Mouse (Mus musculus): Measurements from ENCODE around the gene Ssh2. TPM values are rescaled to one million over a fixed set of nuclear protein-coding genes. Genes with fewer than 3 reads are reported as not detected.

Ssh2 gene
- polyA plus RNA-seq, 1 experiment from 2014 or later: 7.7 TPM

DNA sequence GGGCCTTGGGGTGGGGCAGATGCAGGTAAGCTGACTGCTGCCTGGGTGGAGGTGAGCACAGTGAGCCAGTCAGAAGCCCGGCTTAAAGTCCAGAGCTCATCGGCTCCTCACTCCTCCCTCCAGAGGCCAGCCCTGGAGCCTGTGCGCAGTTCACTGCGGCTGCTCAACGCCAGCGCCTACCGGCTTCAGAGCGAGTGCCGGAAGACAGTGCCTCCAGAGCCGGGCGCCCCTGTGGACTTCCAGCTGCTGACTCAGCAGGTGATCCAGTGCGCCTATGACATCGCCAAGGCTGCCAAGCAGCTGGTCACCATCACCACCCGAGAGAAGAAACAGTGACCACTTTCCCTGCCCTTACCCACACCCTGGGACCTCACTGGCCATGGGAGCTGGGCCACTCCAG, 290.2 kb downstream of the Ssh2 start:
- Histone ChIP-seq H3K36me3 (peaks cover 91% of the 10 kb centered on the region), H3K27me3 (ENCODE audit: low read depth, poor library complexity, severe bottlenecking) (peaks cover 22% of the 10 kb centered on the region), H3K9me3 (replicated peaks) (no peaks in the 10 kb centered on the region), H3K27ac (replicated peaks) (no peak overlapping the region), H3K4me3 (no peak overlapping the region), H3K4me1 (peaks cover 21% of the 10 kb centered on the region)
- DNase-seq (ENCODE audit: low spot score): no peak
- WGBS: 85% methylated on average over 14 of the region's 14 CpGs

DNA sequence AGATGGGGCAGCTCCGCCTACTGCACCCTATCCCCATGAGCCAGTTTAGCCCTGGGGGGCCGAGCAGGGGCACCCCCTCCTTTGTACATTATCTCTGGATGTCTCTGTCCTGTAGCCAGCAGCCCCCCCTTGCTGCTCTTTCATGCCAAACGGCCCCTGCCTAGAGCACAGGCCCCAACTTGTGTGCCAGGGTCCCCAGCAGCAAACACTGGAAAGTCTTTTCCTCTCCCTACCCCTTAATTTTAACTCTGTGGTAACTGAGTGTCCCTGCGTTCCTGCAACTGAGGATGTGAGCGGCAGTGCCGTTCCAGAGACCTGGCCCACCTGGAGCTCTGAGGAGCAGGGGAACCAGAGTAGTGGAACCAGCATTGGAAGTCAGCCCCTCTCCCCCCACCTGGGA, 290.9 kb downstream of the Ssh2 start:
- no peaks in the 10 kb centered on the region for H3K9me3 ChIP-seq (replicated peaks)
- 82% methylated on average over 6 of the region's 6 CpGs for WGBS
- DNase-seq (ENCODE audit: low spot score): no peak
- no peak overlapping the region for H3K27ac ChIP-seq (replicated peaks)
- peaks cover 84% of the 10 kb centered on the region for H3K36me3 ChIP-seq
- H3K27me3 ChIP-seq (ENCODE audit: low read depth, poor library complexity, severe bottlenecking): peaks cover 22% of the 10 kb centered on the region
- peaks cover 21% of the 10 kb centered on the region for H3K4me1 ChIP-seq
- no peak overlapping the region for H3K4me3 ChIP-seq

DNA sequence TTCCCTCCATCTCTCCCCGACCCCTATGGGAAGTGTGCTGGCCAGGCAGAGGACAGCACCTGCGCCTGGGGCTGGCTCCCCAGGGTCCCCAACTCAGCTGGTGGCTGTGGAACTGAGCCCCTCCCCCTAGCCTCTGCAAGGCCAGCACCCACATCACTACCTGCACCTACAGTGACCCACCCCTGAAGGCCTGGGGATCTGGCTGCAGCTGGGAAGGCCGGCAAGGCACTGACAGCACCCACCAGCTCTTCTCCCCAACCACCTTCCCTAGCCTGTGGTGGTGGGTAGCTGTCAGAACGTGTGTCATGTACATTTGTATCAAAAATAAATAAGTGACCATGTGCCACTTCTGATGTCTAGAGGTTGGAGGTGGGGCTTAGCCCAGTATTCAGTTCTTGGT, 291.3 kb downstream of the Ssh2 start:
- WGBS: 77% methylated on average over 4 of the region's 4 CpGs
- no peak for DNase-seq (ENCODE audit: low spot score)
- peak overlapping the region; percentile 53; the same call in 1 of the 2 replicates for H3K4me3 ChIP-seq
- no peak overlapping the region for H3K27ac ChIP-seq (replicated peaks)
- H3K27me3 ChIP-seq (ENCODE audit: low read depth, poor library complexity, severe bottlenecking): peaks cover 22% of the 10 kb centered on the region
- no peaks in the 10 kb centered on the region for H3K9me3 ChIP-seq (replicated peaks)
- peaks cover 25% of the 10 kb centered on the region for H3K4me1 ChIP-seq
- peaks cover 79% of the 10 kb centered on the region for H3K36me3 ChIP-seq

DNA sequence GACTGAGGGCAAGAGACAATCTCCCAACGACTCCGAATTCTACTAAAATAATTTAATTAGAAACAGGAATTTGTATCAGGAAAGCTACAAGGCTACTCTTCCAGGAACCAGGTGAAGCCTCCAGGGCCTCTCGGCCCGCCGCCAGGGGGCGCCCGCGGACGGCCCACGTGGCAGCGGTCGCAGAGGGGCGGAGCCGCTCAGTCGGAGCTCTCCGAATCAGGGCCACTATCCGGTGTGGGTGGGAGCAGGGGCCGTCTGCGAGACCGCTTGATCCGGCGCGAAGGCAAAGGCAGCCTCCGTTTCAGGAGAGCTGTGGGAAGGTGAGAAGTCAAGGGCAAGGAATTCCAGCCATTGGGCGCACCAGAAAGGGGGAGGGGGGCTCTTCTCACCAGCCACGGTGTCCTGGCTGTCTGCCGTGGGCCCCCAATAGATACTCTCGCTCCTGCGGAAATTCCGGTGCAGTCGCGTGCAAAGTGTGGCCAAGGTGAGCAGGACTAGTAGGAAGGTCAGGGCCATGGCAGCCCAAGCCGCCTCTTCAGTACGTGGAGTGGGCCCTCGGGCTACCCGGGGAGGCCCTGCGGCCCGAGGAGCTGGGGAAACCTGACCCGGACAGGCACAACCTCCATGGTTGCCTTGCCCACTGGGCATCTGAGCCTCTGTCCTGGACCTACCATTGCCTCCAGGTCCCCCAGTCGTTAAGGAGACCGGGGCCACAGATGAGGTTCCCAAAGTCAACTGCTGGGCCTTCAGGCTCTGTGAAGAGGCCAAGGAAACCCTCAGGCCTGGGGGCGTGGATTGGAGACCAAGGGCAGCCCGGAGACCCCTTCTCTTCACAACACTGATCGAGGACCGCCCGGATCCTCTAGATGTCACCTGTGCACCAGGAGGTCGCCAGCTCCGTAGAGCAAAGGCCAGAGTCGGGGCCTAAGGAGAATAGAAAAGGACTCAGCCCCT, 292.3 kb downstream of the Ssh2 start:
- Histone ChIP-seq H3K36me3 (peaks cover 70% of the 10 kb centered on the region), H3K9me3 (replicated peaks) (no peaks in the 10 kb centered on the region), H3K4me3 (peak overlapping the region; percentile 53), H3K27me3 (ENCODE audit: low read depth, poor library complexity, severe bottlenecking) (peaks cover 22% of the 10 kb centered on the region), H3K4me1 (peaks cover 33% of the 10 kb centered on the region), H3K27ac (replicated peaks) (peak overlapping the region; percentile 70)
- 21% methylated on average over 49 of the region's 49 CpGs for WGBS
- DNase-seq (ENCODE audit: low spot score): peak; percentile 79

Other genes with a start within 250 kb of the Ssh2 start
- gene Slc6a4, start 217.7 kb upstream of the Ssh2 start, polyA plus RNA-seq (2016; fragmentation: Nextera tagmentation; extraction: Ambion mirVana): 0.44 and 0.45 TPM in 2 replicates
- gene Nsrp1, start 137.9 kb upstream of the Ssh2 start, polyA plus RNA-seq (2016; fragmentation: Nextera tagmentation; extraction: Ambion mirVana): 52.4 and 61.1 TPM in 2 replicates
- gene Efcab5, start 27.3 kb upstream of the Ssh2 start, polyA plus RNA-seq (2016; fragmentation: Nextera tagmentation; extraction: Ambion mirVana): 0.11 and 0.36 TPM in 2 replicates
- not detected in 2 replicates for gene Coro6, start 246.1 kb downstream of the Ssh2 start, polyA plus RNA-seq (2016; fragmentation: Nextera tagmentation; extraction: Ambion mirVana)

All from midbrain, embryonic 10.5 days (tissue).